Mouse (Mus musculus): ENCODE data around the gene Lrwd1.
A peak's percentile ranks its signal among the peaks of the same experiment; 100 is the strongest.
"Not testable (repeated sequence)": the region's sequence is repeated elsewhere in the genome, so short reads cannot be mapped to it uniquely, and the experiment has no call there.

The Lrwd1 gene

GRCm38 (mm10) chr5:136135571-136136291, at the start of gene Lrwd1, which contains the start of gene Alkbh4:
Gene Lrwd1, minus strand, starts transcription at chr5:136136074.
Gene Alkbh4, plus strand, starts transcription at chr5:136136146.
- DNase-seq: peak; percentile 96

GRCm38 (mm10) chr5:136183766-136184165, 47.9 kb upstream of the Lrwd1 start:
- DNase-seq: no peak

GRCm38 (mm10) chr5:136182830-136183229, 47.0 kb upstream of the Lrwd1 start:
- DNase-seq: no peak

- peak; percentile 79 for DNase-seq
Measured at GRCm38 (mm10) chr5:136182049-136182448, 46.2 kb upstream of the Lrwd1 start.

GRCm38 (mm10) chr5:136181197-136181596, 45.3 kb upstream of the Lrwd1 start:
- DNase-seq: no peak

GRCm38 (mm10) chr5:136179594-136179993, 43.7 kb upstream of the Lrwd1 start:
- no peak for DNase-seq

GRCm38 (mm10) chr5:136173606-136174463, 38.0 kb upstream of the Lrwd1 start:
- DNase-seq: peak; percentile 67

GRCm38 (mm10) chr5:136172939-136173338, 37.1 kb upstream of the Lrwd1 start:
- no peak for DNase-seq

- DNase-seq: peak; percentile 51
Measured at GRCm38 (mm10) chr5:136171363-136172341, 35.8 kb upstream of the Lrwd1 start.

- peak; percentile 91 for DNase-seq
Measured at GRCm38 (mm10) chr5:136170512-136171362, 34.9 kb upstream of the Lrwd1 start, which contains the start of gene Orai2. Gene Orai2, minus strand, starts transcription at chr5:136170713.

GRCm38 (mm10) chr5:136169626-136170511, 34.0 kb upstream of the Lrwd1 start:
- DNase-seq: peak; percentile 66

- no peak for DNase-seq
Measured at GRCm38 (mm10) chr5:136168071-136168470, 32.2 kb upstream of the Lrwd1 start.

GRCm38 (mm10) chr5:136167296-136167695, 31.4 kb upstream of the Lrwd1 start:
- no peak for DNase-seq

GRCm38 (mm10) chr5:136165246-136165645, 29.4 kb upstream of the Lrwd1 start:
- no peak for DNase-seq

- DNase-seq: peak; percentile 81
Measured at GRCm38 (mm10) chr5:136163807-136164474, 28.1 kb upstream of the Lrwd1 start.

- not testable (repeated sequence) for DNase-seq
Measured at GRCm38 (mm10) chr5:136160084-136160483, 24.2 kb upstream of the Lrwd1 start.

- DNase-seq: no peak
Measured at GRCm38 (mm10) chr5:136155399-136155798, 19.5 kb upstream of the Lrwd1 start.

- no peak for DNase-seq
Measured at GRCm38 (mm10) chr5:136152365-136152764, 16.5 kb upstream of the Lrwd1 start.

GRCm38 (mm10) chr5:136149134-136149576, 13.3 kb upstream of the Lrwd1 start:
- DNase-seq: not testable (repeated sequence)

- no peak for DNase-seq
Measured at GRCm38 (mm10) chr5:136147704-136148103, 11.8 kb upstream of the Lrwd1 start.

All from layer of hippocampus, adult 9-11 months (tissue).